Mouse (Mus musculus): Measurements from ENCODE around the gene Fcrlb. TPM values are rescaled to one million over a fixed set of nuclear protein-coding genes. Genes with fewer than 3 reads are reported as not detected.
"Not testable (repeated sequence)": the region's sequence is repeated elsewhere in the genome, so short reads cannot be mapped to it uniquely, and the experiment has no call there.

Fcrlb gene
- 0.29 TPM in 1 of 2 replicates, not detected in the other for polyA plus RNA-seq (2014; fragmentation: Nextera tagmentation; extraction: Ambion mirVana)

GRCm38 (mm10) chr1:170912891-170913615, at the start of gene Fcrlb:
Gene Fcrlb, minus strand, starts transcription at chr1:170912941.
- Histone ChIP-seq H3K9me3 (ENCODE audit: control insufficient read depth, low read length) (no peaks in the 10 kb centered on the region), H3K4me3 (ENCODE audit: low read depth, low read length) (no peak within 1 kb of the TSS), H3K9ac (ENCODE audit: low read length) (no peak within 1 kb of the TSS), H3K36me3 (ENCODE audit: control insufficient read depth, insufficient read depth, low read length) (no peaks in the 10 kb centered on the region), H3K27ac (ENCODE audit: low read depth, low read length) (no peak within 1 kb of the TSS), H3K4me1 (ENCODE audit: control insufficient read depth, insufficient read depth, low read length) (0 out of 2 replicates have a peak, but pooled peaks cover 3% of the 10 kb centered on the region), H3K27me3 (ENCODE audit: control insufficient read depth, insufficient read depth, low read length) (peaks cover 16% of the 10 kb centered on the region), H3K4me2 (ENCODE audit: low read depth) (no peak within 1 kb of the TSS)
- WGBS = 77% methylated on average over 5 of the region's 5 CpGs
- no peak for DNase-seq (ENCODE audit: low spot score)
- ATAC-seq (ENCODE audit: insufficient read depth, low FRiP score, low TSS enrichment) = no peak

DNA sequence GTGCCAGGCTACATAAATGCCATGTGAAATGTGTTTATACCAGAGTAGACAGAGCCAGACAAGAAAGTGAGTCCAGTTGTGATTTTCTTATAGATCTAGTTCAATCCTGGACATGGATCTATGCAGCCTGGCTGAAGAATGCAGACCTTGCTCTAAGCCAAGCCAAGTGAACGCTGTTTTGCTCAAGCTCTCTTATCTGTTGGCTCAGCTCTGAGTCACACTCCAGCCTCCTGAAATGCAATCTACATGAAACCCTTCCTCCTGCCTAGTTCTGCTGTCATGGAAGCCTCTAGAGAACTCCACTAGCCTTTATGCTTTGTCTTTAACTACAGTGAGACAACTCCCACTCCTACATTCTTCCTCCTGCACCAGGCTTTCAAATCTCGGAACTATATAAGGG, 49.6 kb upstream of the Fcrlb start:
- DNase-seq (ENCODE audit: low spot score) = no peak
- no peak overlapping the region for H3K9ac ChIP-seq (ENCODE audit: low read length)
- H3K27ac ChIP-seq (ENCODE audit: low read depth, low read length) = no peak overlapping the region
- H3K36me3 ChIP-seq (ENCODE audit: control insufficient read depth, insufficient read depth, low read length) = no peaks in the 10 kb centered on the region
- H3K9me3 ChIP-seq (ENCODE audit: control insufficient read depth, low read length) = no peaks in the 10 kb centered on the region
- 89% methylated on average over 2 of the region's 2 CpGs for WGBS
- H3K4me3 ChIP-seq (ENCODE audit: low read depth, low read length) = no peak overlapping the region
- ATAC-seq (ENCODE audit: insufficient read depth, low FRiP score, low TSS enrichment) = no peak
- H3K4me2 ChIP-seq (ENCODE audit: low read depth) = no peak overlapping the region
- no peaks in the 10 kb centered on the region for H3K4me1 ChIP-seq (ENCODE audit: control insufficient read depth, insufficient read depth, low read length)
- no peaks in the 10 kb centered on the region for H3K27me3 ChIP-seq (ENCODE audit: control insufficient read depth, insufficient read depth, low read length)

DNA sequence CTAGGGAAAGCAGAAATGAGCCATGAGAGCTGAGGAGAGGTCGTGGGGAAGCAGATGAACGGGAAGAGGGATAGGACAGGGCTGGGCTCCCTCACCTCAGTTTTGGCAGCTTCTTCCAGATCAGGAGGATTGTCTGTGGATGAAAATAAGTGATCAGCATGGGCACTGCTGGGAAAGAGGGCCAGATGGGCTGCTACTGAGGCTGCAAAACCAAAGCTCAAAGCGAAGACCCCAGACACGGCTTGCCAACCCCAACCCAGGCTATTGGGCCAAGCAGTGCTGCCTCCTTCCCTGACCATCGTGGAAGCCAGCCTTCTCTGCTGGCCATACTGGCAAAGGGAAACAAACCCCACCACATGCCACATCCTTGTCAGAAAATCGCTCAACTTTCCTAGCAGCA, 48.4 kb upstream of the Fcrlb start:
- Histone ChIP-seq H3K4me2 (ENCODE audit: low read depth) (no peak overlapping the region), H3K4me3 (ENCODE audit: low read depth, low read length) (no peak overlapping the region), H3K9me3 (ENCODE audit: control insufficient read depth, low read length) (no peaks in the 10 kb centered on the region), H3K36me3 (ENCODE audit: control insufficient read depth, insufficient read depth, low read length) (no peaks in the 10 kb centered on the region), H3K27me3 (ENCODE audit: control insufficient read depth, insufficient read depth, low read length) (no peaks in the 10 kb centered on the region), H3K27ac (ENCODE audit: low read depth, low read length) (no peak overlapping the region), H3K4me1 (ENCODE audit: control insufficient read depth, insufficient read depth, low read length) (no peaks in the 10 kb centered on the region), H3K9ac (ENCODE audit: low read length) (no peak overlapping the region)
- DNase-seq (ENCODE audit: low spot score) (no peak), ATAC-seq (ENCODE audit: insufficient read depth, low FRiP score, low TSS enrichment) (no peak)
- WGBS = 79% methylated on average over 6 of the region's 6 CpGs

DNA sequence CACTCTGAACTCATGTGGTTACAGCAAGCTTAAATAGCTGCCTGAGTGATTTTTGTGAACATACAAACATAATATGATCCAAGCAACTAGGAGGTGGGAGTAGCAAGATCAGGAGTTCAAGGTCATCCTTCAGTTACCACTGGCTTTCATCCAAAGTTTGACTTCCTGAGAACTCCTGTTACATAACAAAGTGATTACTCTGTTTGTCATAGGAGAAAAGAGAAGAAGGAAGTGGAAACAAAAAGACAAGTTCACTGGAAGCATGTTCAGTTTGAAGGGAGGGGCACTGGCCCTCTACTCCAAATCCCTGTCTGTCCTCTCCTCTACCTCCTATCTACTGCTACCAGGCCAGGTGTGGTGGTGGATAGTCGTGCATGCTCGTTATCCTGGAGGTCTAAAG, 47.0 kb upstream of the Fcrlb start:
- no peaks in the 10 kb centered on the region for H3K4me1 ChIP-seq (ENCODE audit: control insufficient read depth, insufficient read depth, low read length)
- no peak overlapping the region for H3K9ac ChIP-seq (ENCODE audit: low read length)
- H3K4me3 ChIP-seq (ENCODE audit: low read depth, low read length) = no peak overlapping the region
- H3K27me3 ChIP-seq (ENCODE audit: control insufficient read depth, insufficient read depth, low read length) = no peaks in the 10 kb centered on the region
- no peaks in the 10 kb centered on the region for H3K36me3 ChIP-seq (ENCODE audit: control insufficient read depth, insufficient read depth, low read length)
- WGBS = 81% methylated on average over 2 of the region's 2 CpGs
- no peak for ATAC-seq (ENCODE audit: insufficient read depth, low FRiP score, low TSS enrichment)
- H3K27ac ChIP-seq (ENCODE audit: low read depth, low read length) = no peak overlapping the region
- H3K9me3 ChIP-seq (ENCODE audit: control insufficient read depth, low read length) = no peaks in the 10 kb centered on the region
- DNase-seq (ENCODE audit: low spot score) = no peak
- no peak overlapping the region for H3K4me2 ChIP-seq (ENCODE audit: low read depth)

GRCm38 (mm10) chr1:170958225-170958624, 45.5 kb upstream of the Fcrlb start:
- Histone ChIP-seq H3K9ac (ENCODE audit: low read length) (no peak overlapping the region), H3K27me3 (ENCODE audit: control insufficient read depth, insufficient read depth, low read length) (no peaks in the 10 kb centered on the region), H3K4me3 (ENCODE audit: low read depth, low read length) (no peak overlapping the region), H3K27ac (ENCODE audit: low read depth, low read length) (no peak overlapping the region), H3K36me3 (ENCODE audit: control insufficient read depth, insufficient read depth, low read length) (no peaks in the 10 kb centered on the region), H3K4me1 (ENCODE audit: control insufficient read depth, insufficient read depth, low read length) (no peaks in the 10 kb centered on the region), H3K9me3 (ENCODE audit: control insufficient read depth, low read length) (no peaks in the 10 kb centered on the region), H3K4me2 (ENCODE audit: low read depth) (no peak overlapping the region)
- DNase-seq (ENCODE audit: low spot score) = no peak
- no peak for ATAC-seq (ENCODE audit: insufficient read depth, low FRiP score, low TSS enrichment)
- WGBS = 57% methylated on average over 3 of the region's 3 CpGs

DNA sequence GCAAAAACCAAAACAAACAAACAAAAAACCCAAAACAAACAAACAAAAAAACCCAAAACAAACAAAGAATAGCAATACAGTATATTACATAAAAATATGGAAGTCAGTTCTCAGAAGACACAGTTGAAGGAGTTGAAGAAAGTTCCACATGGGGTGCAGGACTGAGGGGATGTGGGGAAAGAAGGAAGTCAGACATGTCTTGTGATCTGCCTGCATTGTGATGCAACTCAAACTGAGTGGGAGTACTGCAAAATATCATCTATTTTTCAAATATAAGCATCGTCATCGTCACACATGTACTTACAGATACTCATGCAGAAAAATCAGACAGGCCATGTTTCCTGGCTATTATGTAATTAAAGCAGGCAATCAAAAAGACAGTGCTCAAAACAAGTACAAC, 40.5 kb upstream of the Fcrlb start:
- WGBS = 95% methylated on average over 2 of the region's 2 CpGs
- no peaks in the 10 kb centered on the region for H3K36me3 ChIP-seq (ENCODE audit: control insufficient read depth, insufficient read depth, low read length)
- DNase-seq (ENCODE audit: low spot score) (no peak), ATAC-seq (ENCODE audit: insufficient read depth, low FRiP score, low TSS enrichment) (no peak)
- H3K27me3 ChIP-seq (ENCODE audit: control insufficient read depth, insufficient read depth, low read length) = no peaks in the 10 kb centered on the region
- no peak overlapping the region for H3K4me2 ChIP-seq (ENCODE audit: low read depth)
- H3K9ac ChIP-seq (ENCODE audit: low read length) = no peak overlapping the region
- no peaks in the 10 kb centered on the region for H3K4me1 ChIP-seq (ENCODE audit: control insufficient read depth, insufficient read depth, low read length)
- no peaks in the 10 kb centered on the region for H3K9me3 ChIP-seq (ENCODE audit: control insufficient read depth, low read length)
- H3K27ac ChIP-seq (ENCODE audit: low read depth, low read length) = no peak overlapping the region
- no peak overlapping the region for H3K4me3 ChIP-seq (ENCODE audit: low read depth, low read length)

GRCm38 (mm10) chr1:170950772-170951171, 38.0 kb upstream of the Fcrlb start:
- DNase-seq (ENCODE audit: low spot score) (no peak), ATAC-seq (ENCODE audit: insufficient read depth, low FRiP score, low TSS enrichment) (no peak)
- H3K9ac ChIP-seq (ENCODE audit: low read length) = no peak overlapping the region
- 74% methylated on average over 3 of the region's 3 CpGs for WGBS
- no peaks in the 10 kb centered on the region for H3K27me3 ChIP-seq (ENCODE audit: control insufficient read depth, insufficient read depth, low read length)
- no peaks in the 10 kb centered on the region for H3K4me1 ChIP-seq (ENCODE audit: control insufficient read depth, insufficient read depth, low read length)
- H3K36me3 ChIP-seq (ENCODE audit: control insufficient read depth, insufficient read depth, low read length) = no peaks in the 10 kb centered on the region
- no peak overlapping the region for H3K4me3 ChIP-seq (ENCODE audit: low read depth, low read length)
- H3K27ac ChIP-seq (ENCODE audit: low read depth, low read length) = no peak overlapping the region
- H3K4me2 ChIP-seq (ENCODE audit: low read depth) = no peak overlapping the region
- no peaks in the 10 kb centered on the region for H3K9me3 ChIP-seq (ENCODE audit: control insufficient read depth, low read length)

DNA sequence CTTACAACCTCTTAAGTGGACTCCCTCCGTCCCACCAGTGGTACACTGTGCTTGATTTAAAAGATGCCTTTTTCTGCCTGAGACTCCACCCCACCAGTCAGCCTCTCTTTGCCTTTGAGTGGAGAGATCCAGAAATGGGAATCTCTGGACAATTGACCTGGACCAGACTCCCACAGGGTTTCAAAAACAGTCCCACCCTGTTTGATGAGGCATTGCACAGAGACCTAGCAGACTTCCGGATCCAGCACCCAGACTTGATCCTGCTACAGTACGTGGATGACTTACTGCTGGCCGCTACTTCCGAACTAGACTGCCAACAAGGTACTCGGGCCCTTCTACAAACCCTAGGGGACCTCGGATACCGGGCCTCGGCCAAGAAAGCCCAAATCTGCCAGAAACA, 32.2 kb upstream of the Fcrlb start:
- not testable (repeated sequence) for H3K9me3 ChIP-seq (ENCODE audit: control insufficient read depth, low read length); H3K4me2 ChIP-seq (ENCODE audit: low read depth); ATAC-seq (ENCODE audit: insufficient read depth, low FRiP score, low TSS enrichment); H3K36me3 ChIP-seq (ENCODE audit: control insufficient read depth, insufficient read depth, low read length); H3K27ac ChIP-seq (ENCODE audit: low read depth, low read length); H3K9ac ChIP-seq (ENCODE audit: low read length); DNase-seq (ENCODE audit: low spot score); H3K4me3 ChIP-seq (ENCODE audit: low read depth, low read length); H3K27me3 ChIP-seq (ENCODE audit: control insufficient read depth, insufficient read depth, low read length); H3K4me1 ChIP-seq (ENCODE audit: control insufficient read depth, insufficient read depth, low read length)
- 80% methylated on average over 3 of the region's 9 CpGs for WGBS

GRCm38 (mm10) chr1:170944151-170944550, 31.4 kb upstream of the Fcrlb start:
- not testable (repeated sequence) for H3K27ac ChIP-seq (ENCODE audit: low read depth, low read length); DNase-seq (ENCODE audit: low spot score); H3K36me3 ChIP-seq (ENCODE audit: control insufficient read depth, insufficient read depth, low read length); H3K27me3 ChIP-seq (ENCODE audit: control insufficient read depth, insufficient read depth, low read length); H3K9me3 ChIP-seq (ENCODE audit: control insufficient read depth, low read length); H3K4me1 ChIP-seq (ENCODE audit: control insufficient read depth, insufficient read depth, low read length); ATAC-seq (ENCODE audit: insufficient read depth, low FRiP score, low TSS enrichment); H3K9ac ChIP-seq (ENCODE audit: low read length); H3K4me2 ChIP-seq (ENCODE audit: low read depth); H3K4me3 ChIP-seq (ENCODE audit: low read depth, low read length)
- WGBS = 89% methylated on average over 9 of the region's 9 CpGs
